8 mouse cellular contexts compared by ENCODE assay signal in the genomic region with DNA sequence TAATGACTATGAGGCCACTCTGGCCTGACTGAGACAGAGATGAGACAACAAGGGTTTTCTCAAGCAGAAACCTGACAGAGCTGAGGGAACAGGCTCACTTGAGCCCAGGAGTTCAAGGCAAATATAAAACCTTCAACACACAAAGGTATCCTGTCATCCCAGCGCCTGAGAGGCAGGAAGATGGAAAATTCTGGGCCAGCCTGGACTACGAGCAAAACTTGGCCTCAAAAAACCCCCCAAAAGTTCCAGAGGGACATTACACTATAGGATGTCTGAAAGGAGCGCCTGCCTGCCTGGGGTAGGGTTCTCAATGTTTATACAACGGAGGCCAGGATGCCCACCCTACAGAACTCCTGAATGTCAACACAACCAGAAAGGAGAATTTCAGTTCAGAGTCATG. TPM values are rescaled to one million over a fixed set of nuclear protein-coding genes. Genes with fewer than 3 reads are reported as not detected.
DNase-seq lines count a peak whose midpoint lies in the region; ATAC-seq and TF ChIP-seq lines count a peak whose summit lies in the region.

No protein-coding gene starts in this region.

- intact Hi-C loops in gastrocnemius, postnatal 14 days (cut with DNase I; ENCODE audit: low total_unique reads) = no loop called here

- H3K36me3 ChIP-seq in testis, adult 2 months (ENCODE audit: control insufficient read depth, insufficient read depth, low read length) = peaks cover 3% of the 10 kb centered on the region
- H3K36me3 ChIP-seq in liver, embryonic 11.5 days (ENCODE audit: control insufficient read depth, insufficient read depth, low read length) = peaks cover 9% of the 10 kb centered on the region

- ATAC-seq in cerebellum, adult (ENCODE audit: insufficient number of reproducible peaks, low FRiP score, low TSS enrichment) = no peak
- no peak for ATAC-seq in liver, embryonic 11.5 days (replicated peaks; ENCODE audit: low FRiP score)
- no peak for ATAC-seq in inflammation-experienced regulatory T-cells, adult 6 months

- peak overlapping the region; percentile 14 for H3K4me3 ChIP-seq in cerebellum, adult 2 months (replicated peaks; ENCODE audit: insufficient read depth, low read depth, low read length)
- H3K4me3 ChIP-seq in testis, adult 2 months (ENCODE audit: control insufficient read depth, low read depth, low read length) = peak overlapping the region; percentile 53
- peak overlapping the region; percentile 77 for H3K4me3 ChIP-seq in liver, embryonic 11.5 days (ENCODE audit: low read depth, low read length)

- DNase-seq in cerebellum, adult 2 months = no peak
- no peak for DNase-seq in testis, postnatal 14 days (ENCODE audit: low spot score)
- no peak for DNase-seq in liver, embryonic 11.5 days (ENCODE audit: low spot score)
- no peak for DNase-seq in frontal cortex, postnatal 36 days (ENCODE audit: low spot score in 2 of 2)
- no peak for DNase-seq in gastrocnemius, postnatal 14 days

- H3K9me3 ChIP-seq in liver, embryonic 11.5 days (ENCODE audit: control insufficient read depth, low read length) = no peaks in the 10 kb centered on the region

- 74% methylated on average over 4 of the region's 4 CpGs for WGBS in cerebellum, adult 2 months
- WGBS in liver, embryonic 11.5 days = 70% methylated on average over 4 of the region's 4 CpGs

- no peaks in the 10 kb centered on the region for H3K27me3 ChIP-seq in cerebellum, adult 2 months (ENCODE audit: control insufficient read depth, insufficient read depth, low read length)
- H3K27me3 ChIP-seq in testis, adult 2 months (ENCODE audit: control insufficient read depth, insufficient read depth, low read length) = no peaks in the 10 kb centered on the region
- H3K27me3 ChIP-seq in liver, embryonic 11.5 days (replicated peaks; ENCODE audit: control insufficient read depth, insufficient read depth, low read length) = no peaks in the 10 kb centered on the region

- TF ChIP-seq CTCF in cerebellum, adult 2 months (IDR thresholded peaks at IDR 0.05; ENCODE audit: borderline replicate concordance, insufficient read depth, low read depth, low read length) = no peak
- TF ChIP-seq CTCF in testis, adult 2 months (IDR thresholded peaks at IDR 0.05; ENCODE audit: control insufficient read depth, insufficient read depth, insufficient replicate concordance, low read depth, low read length) = no peak

- H3K9ac ChIP-seq in liver, embryonic 11.5 days (ENCODE audit: low read depth, low read length) = peak overlapping the region; percentile 98

- no peak for TF ChIP-seq POLR2A in cerebellum, adult 2 months (IDR thresholded peaks at IDR 0.05; ENCODE audit: borderline replicate concordance, insufficient read depth, low read length)
- no peak for TF ChIP-seq POLR2A in testis, adult 2 months (IDR thresholded peaks at IDR 0.05; ENCODE audit: control insufficient read depth, low read depth, low read length)

- peaks cover 28% of the 10 kb centered on the region for H3K4me1 ChIP-seq in cerebellum, adult 2 months (ENCODE audit: control insufficient read depth, insufficient read depth, low read length)
- H3K4me1 ChIP-seq in testis, adult 2 months (ENCODE audit: control insufficient read depth, insufficient read depth, low read length) = peaks cover 20% of the 10 kb centered on the region
- H3K4me1 ChIP-seq in liver, embryonic 11.5 days (replicated peaks; ENCODE audit: control insufficient read depth, insufficient read depth, low read length) = peaks cover 47% of the 10 kb centered on the region

- H3K4me2 ChIP-seq in liver, embryonic 11.5 days = peak overlapping the region; percentile 87

- H3K27ac ChIP-seq in cerebellum, adult 2 months (ENCODE audit: insufficient read depth, low read length) = no peak overlapping the region
- H3K27ac ChIP-seq in testis, adult 2 months (ENCODE audit: control insufficient read depth, insufficient read depth, low read depth, low read length) = no peak overlapping the region
- H3K27ac ChIP-seq in liver, embryonic 11.5 days (ENCODE audit: low read depth, low read length) = no peak overlapping the region; the same call in 1 of the 2 replicates

RNA-seq across cellular contexts. Expression of gene Sh3gl1, which starts 1.2 kb away (rescaled TPM):
- 69.5 and 82.5 TPM in 2 replicates for polyA plus RNA-seq in cerebellum, adult 2 months (2012; rRNA removed)
- polyA plus RNA-seq in testis, adult 2 months (2012; rRNA removed) = 91.9 and 105 TPM in 2 replicates
- polyA plus RNA-seq in liver, embryonic 11.5 days (2014; fragmentation: Nextera tagmentation; extraction: Ambion mirVana) = 96.4 and 99.1 TPM in 2 replicates
- polyA plus RNA-seq in inflammation-experienced regulatory T-cells, adult 6 months (2017; shearing (Covaris generic)) = 10 to 100 TPM; 86.9 to 93.6 (median 91.6) TPM
- total RNA-seq in gastrocnemius, postnatal 14 days (2021) = 10 to 100 TPM; 18.3 to 20.4 TPM

RNA-seq across cellular contexts. Expression of gene Chaf1a, which starts 5.0 kb away (rescaled TPM):
- 2.9 and 3.3 TPM in 2 replicates for polyA plus RNA-seq in cerebellum, adult 2 months (2012; rRNA removed)
- polyA plus RNA-seq in testis, adult 2 months (2012; rRNA removed) = 70.3 and 71.8 TPM in 2 replicates
- polyA plus RNA-seq in liver, embryonic 11.5 days (2014; fragmentation: Nextera tagmentation; extraction: Ambion mirVana) = 32.0 and 32.6 TPM in 2 replicates
- polyA plus RNA-seq in inflammation-experienced regulatory T-cells, adult 6 months (2017; shearing (Covaris generic)) = 1 to 10 TPM in 2 of 3 experiments, under 1 TPM in 1; 0.63 to 3.6 (median 1.3) TPM
- total RNA-seq in gastrocnemius, postnatal 14 days (2021) = 1 to 10 TPM; 1.8 to 2.3 TPM

RNA-seq across cellular contexts. Expression of gene Mpnd, which starts 29.7 kb away (rescaled TPM):
- polyA plus RNA-seq in cerebellum, adult 2 months (2012; rRNA removed) = 183 and 193 TPM in 2 replicates
- polyA plus RNA-seq in testis, adult 2 months (2012; rRNA removed) = 12.7 and 13.1 TPM in 2 replicates
- 42.5 and 47.9 TPM in 2 replicates for polyA plus RNA-seq in liver, embryonic 11.5 days (2014; fragmentation: Nextera tagmentation; extraction: Ambion mirVana)
- 10 to 100 TPM in 2 of 3 experiments, 1 to 10 TPM in 1; 8.3 to 24.2 (median 17.4) TPM for polyA plus RNA-seq in inflammation-experienced regulatory T-cells, adult 6 months (2017; shearing (Covaris generic))
- total RNA-seq in gastrocnemius, postnatal 14 days (2021) = 10 to 100 TPM; 32.8 to 38.4 TPM

RNA-seq across cellular contexts. Expression of gene Stap2, which starts 29.8 kb away (rescaled TPM):
- polyA plus RNA-seq in cerebellum, adult 2 months (2012; rRNA removed) = 51.8 and 64.1 TPM in 2 replicates
- 18.4 and 19.1 TPM in 2 replicates for polyA plus RNA-seq in testis, adult 2 months (2012; rRNA removed)
- 3.4 and 3.5 TPM in 2 replicates for polyA plus RNA-seq in liver, embryonic 11.5 days (2014; fragmentation: Nextera tagmentation; extraction: Ambion mirVana)
- under 1 TPM in 1 of 3 experiments, not detected in 2; 0.30 TPM for polyA plus RNA-seq in inflammation-experienced regulatory T-cells, adult 6 months (2017; shearing (Covaris generic))
- total RNA-seq in gastrocnemius, postnatal 14 days (2021) = 1 to 10 TPM; 3.9 to 4.4 TPM

RNA-seq across cellular contexts. Expression of gene Ubxn6, which starts 39.6 kb away (rescaled TPM):
- polyA plus RNA-seq in cerebellum, adult 2 months (2012; rRNA removed) = 114 TPM in 2 replicates
- polyA plus RNA-seq in testis, adult 2 months (2012; rRNA removed) = 646 and 694 TPM in 2 replicates
- 23.1 and 25.7 TPM in 2 replicates for polyA plus RNA-seq in liver, embryonic 11.5 days (2014; fragmentation: Nextera tagmentation; extraction: Ambion mirVana)
- 10 to 100 TPM; 28.7 to 41.6 (median 34.2) TPM for polyA plus RNA-seq in inflammation-experienced regulatory T-cells, adult 6 months (2017; shearing (Covaris generic))
- 10 to 100 TPM; 38.3 to 38.9 TPM for total RNA-seq in gastrocnemius, postnatal 14 days (2021)

Comparison
In these comparisons a context has a peak if more than half of its experiments do, and no peak if none do; other contexts are left out.
1. H3K4me3 ChIP-seq: peak in every context shown above with its lines; median percentile 77 in liver, embryonic 11.5 days; 53 in testis, adult 2 months; 14 in cerebellum, adult 2 months.